Mouse (Mus musculus) embryonic fibroblast, embryonic 13.5 days (primary cell): ENCODE data around the gene Gm1673.

ENCODE experiments used
- CTCF ChIP-seq: IDR thresholded peaks from 2 replicates; pipeline ENCODE4 v1.5.1; 2011; ENCODE audit warnings: mild to moderate bottlenecking, control low read depth, low read length, moderate library complexity, borderline replicate concordance; ENCODE audit not compliant: insufficient read depth
- POLR2A ChIP-seq: IDR thresholded peaks from 2 replicates; pipeline ENCODE4 v1.6.1; 2011; ENCODE audit warnings: low read depth, mild to moderate bottlenecking, control low read depth, low read length, moderate library complexity

DNA sequence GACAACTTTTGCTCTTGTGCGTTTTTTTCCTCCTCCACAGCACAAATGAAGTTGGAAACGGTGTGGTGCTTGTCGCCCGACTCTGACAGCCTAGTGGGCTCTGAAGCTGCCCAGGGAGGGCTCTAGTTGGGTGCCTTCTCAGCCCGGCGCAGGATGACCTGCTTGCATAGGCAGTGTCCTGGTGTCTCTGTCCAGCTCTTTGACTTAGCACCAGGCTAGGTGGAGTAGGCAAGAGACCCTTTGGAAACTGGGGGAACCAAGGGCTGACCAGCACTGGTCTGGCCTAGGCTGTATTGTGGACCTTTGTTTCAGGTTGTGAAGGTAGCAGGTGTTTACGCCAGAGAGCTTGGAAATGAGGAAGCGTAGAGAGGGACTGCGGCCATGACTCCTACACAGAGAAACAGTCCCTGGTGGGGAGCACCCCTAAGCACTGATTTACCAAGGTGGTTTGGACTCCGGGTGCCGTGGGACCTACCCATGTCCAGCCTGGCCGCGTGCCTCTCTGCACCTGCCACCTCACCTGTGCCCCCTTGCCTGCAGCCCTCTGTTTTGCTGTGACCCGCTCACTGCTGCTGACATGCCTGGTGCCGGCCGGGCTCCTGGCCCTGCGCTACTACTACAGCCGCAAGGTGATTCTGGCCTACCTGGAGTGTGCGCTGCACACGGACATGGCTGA, 14.7 kb downstream of the Gm1673 start:
- TF ChIP-seq CTCF (no peak), POLR2A (no peak)
